Mouse (Mus musculus) cerebellum, adult 2 months (tissue): ENCODE measurements around the gene Eya4.

Experiments
- CTCF ChIP-seq: fragments of 200-500 bp; IDR thresholded peaks from 2 replicates; pipeline ENCODE4 v1.5.1; 2011; ENCODE audit warnings: low read depth, mild to moderate bottlenecking, control low read depth, low read length, moderate library complexity, borderline replicate concordance; ENCODE audit not compliant: insufficient read depth
- POLR2A ChIP-seq: fragments of 200-500 bp; IDR thresholded peaks from 2 replicates; pipeline ENCODE4 v1.6.1; 2011; ENCODE audit warnings: low read length, control low read depth, borderline replicate concordance; ENCODE audit not compliant: insufficient read depth

DNA sequence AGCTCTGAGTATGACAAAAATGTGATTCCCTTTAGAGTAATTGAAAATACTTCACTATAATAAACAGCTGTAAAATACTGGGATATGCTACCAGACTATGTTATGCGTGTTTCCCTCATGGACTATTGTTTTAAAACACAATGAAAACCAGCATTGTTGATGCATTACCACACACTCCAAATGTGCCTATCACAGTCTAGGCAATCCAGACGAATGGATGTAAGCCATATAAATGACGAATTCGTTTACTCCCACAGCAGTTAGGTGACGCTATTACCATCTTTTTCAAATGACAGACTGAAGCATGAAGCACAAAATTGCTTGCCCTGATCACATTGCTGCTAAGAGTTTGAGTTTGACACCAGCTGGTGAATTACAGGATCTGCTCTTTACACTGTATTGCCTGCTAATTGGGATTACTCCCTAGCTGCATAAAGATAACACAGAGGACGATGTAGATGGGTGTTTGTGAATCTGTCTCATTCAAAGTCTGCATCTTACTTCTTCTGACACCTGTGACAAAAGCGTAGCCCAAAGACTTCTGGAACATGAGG lies 185.4 kb downstream of the Eya4 start:
- TF ChIP-seq POLR2A (no peak), CTCF (no peak)
